Mouse (Mus musculus): ENCODE data around the gene Scrg1. TPM values are rescaled to one million over a fixed set of nuclear protein-coding genes. Genes with fewer than 3 reads are reported as not detected.
A peak's percentile ranks its signal among the peaks of the same experiment; 100 is the strongest.

Gene Scrg1
- total and polyA plus RNA-seq, 3 experiments: not detected

GRCm38 (mm10) chr8:57486491-57487440, 31.0 kb downstream of the Scrg1 start:
- Histone ChIP-seq H3K27ac (ENCODE audit: control insufficient read depth, low read depth, low read length) (peak overlapping the region; percentile 83), H3K9ac (ENCODE audit: control insufficient read depth, low read depth, low read length, poor library complexity, severe bottlenecking) (peak overlapping the region; percentile 79), H3K9me3 (replicated peaks; ENCODE audit: insufficient read depth, low read length) (no peaks in the 10 kb centered on the region), H3K79me2 (ENCODE audit: control insufficient read depth, insufficient read depth, low read length, poor library complexity) (peaks cover 17% of the 10 kb centered on the region), H3K27me3 (ENCODE audit: control insufficient read depth in 1 of 2, insufficient read depth in 2 of 2, low read length in 2 of 2) (no peaks in the 10 kb centered on the region), H3K4me3 (ENCODE audit: control insufficient read depth in 1 of 2, insufficient read depth in 1 of 2, low read depth in 2 of 2, low read length in 2 of 2) (peak overlapping the region; percentile 82 to 96), H3K4me1 (ENCODE audit: control insufficient read depth in 1 of 2, insufficient read depth in 2 of 2, low read length in 2 of 2) (peaks cover 9 to 14% of the 10 kb centered on the region in 2 experiments), H3K36me3 (ENCODE audit: control insufficient read depth in 1 of 2, insufficient read depth in 2 of 2, low read length in 2 of 2) (peaks cover 2 to 15% of the 10 kb centered on the region in 2 experiments)
- peak; percentile 68 for DNase-seq (ENCODE audit: low read depth, low spot score)
- TF ChIP-seq MAFK (IDR thresholded peaks at IDR 0.05; ENCODE audit: borderline replicate concordance, low read depth, low read length) (no peak), UBTF (IDR thresholded peaks at IDR 0.05; ENCODE audit: borderline replicate concordance, insufficient read depth, low read depth, low read length) (0 out of 2 replicates have a peak, but pooled peaks have one; percentile 10)

- Histone ChIP-seq H3K27me3 (ENCODE audit: control insufficient read depth in 1 of 2, insufficient read depth in 2 of 2, low read length in 2 of 2) (no peaks in the 10 kb centered on the region), H3K9me3 (replicated peaks; ENCODE audit: insufficient read depth, low read length) (no peaks in the 10 kb centered on the region), H3K36me3 (ENCODE audit: control insufficient read depth in 1 of 2, insufficient read depth in 2 of 2, low read length in 2 of 2) (peaks cover 0 to 22% of the 10 kb centered on the region in 2 experiments), H3K79me2 (ENCODE audit: control insufficient read depth, insufficient read depth, low read length, poor library complexity) (peaks cover 17% of the 10 kb centered on the region), H3K4me3 (ENCODE audit: control insufficient read depth in 1 of 2, insufficient read depth in 1 of 2, low read depth in 2 of 2, low read length in 2 of 2) (peak within 1 kb of the TSS; percentile 82 to 96), H3K9ac (ENCODE audit: control insufficient read depth, low read depth, low read length, poor library complexity, severe bottlenecking) (peak within 1 kb of the TSS; percentile 79), H3K27ac (ENCODE audit: control insufficient read depth, low read depth, low read length) (peak within 1 kb of the TSS; percentile 83), H3K4me1 (ENCODE audit: control insufficient read depth in 1 of 2, insufficient read depth in 2 of 2, low read length in 2 of 2) (peaks cover 11 to 20% of the 10 kb centered on the region in 2 experiments)
- DNase-seq (ENCODE audit: low read depth, low spot score): peak; percentile 99
- TF ChIP-seq NRF1 (IDR thresholded peaks at IDR 0.05; ENCODE audit: insufficient read depth, low read depth, low read length, poor library complexity, severe bottlenecking): peak; percentile 69
- TF ChIP-seq MEF2A (IDR thresholded peaks at IDR 0.05; ENCODE audit: extremely low read depth, insufficient replicate concordance, low read depth, low read length, poor library complexity, severe bottlenecking): no peak
- TF ChIP-seq E2F4 (IDR thresholded peaks at IDR 0.05; ENCODE audit: borderline replicate concordance, low read depth, low read length): no peak
- no peak for TF ChIP-seq USF1 (IDR thresholded peaks at IDR 0.05; ENCODE audit: low read depth, low read length)
- no peak; the same call in 1 of the 2 replicates for TF ChIP-seq SMC3 (IDR thresholded peaks at IDR 0.05; ENCODE audit: low read depth, low read length)
- no peak for TF ChIP-seq RCOR1 (IDR thresholded peaks at IDR 0.05; ENCODE audit: low read depth, low read length)
- TF ChIP-seq ETS1 (IDR thresholded peaks at IDR 0.05; ENCODE audit: low read depth, low read length): no peak; the same call in 1 of the 2 replicates
- TF ChIP-seq KAT2A (conservative IDR thresholded peaks at IDR 0.05; ENCODE audit: low read depth, low read length): peak; percentile 75; the same call in 1 of the 2 replicates
- TF ChIP-seq ZKSCAN1 (IDR thresholded peaks at IDR 0.05; ENCODE audit: low read depth, low read length): 0 out of 2 replicates have a peak, but pooled peaks have one; percentile 27
- peak; percentile 79 for TF ChIP-seq SIN3A (IDR thresholded peaks at IDR 0.05; ENCODE audit: low read length)
- no peak for TF ChIP-seq BHLHE40 (IDR thresholded peaks at IDR 0.05; ENCODE audit: borderline replicate concordance, low read depth, low read length)
- TF ChIP-seq ZMIZ1 (IDR thresholded peaks at IDR 0.05; ENCODE audit: low read depth, low read length): no peak
- TF ChIP-seq MYB (IDR thresholded peaks at IDR 0.05; ENCODE audit: low read depth, low read length): 0 out of 2 replicates have a peak, but pooled peaks have one; percentile 37
- TF ChIP-seq ZC3H11A (IDR thresholded peaks at IDR 0.05; ENCODE audit: low read depth, low read length): no peak
- TF ChIP-seq ELF1 (IDR thresholded peaks at IDR 0.05; ENCODE audit: low read depth, low read length): 0 out of 2 replicates have a peak, but pooled peaks have one; percentile 39
- peak; percentile 55; the same call in 1 of the 2 replicates for TF ChIP-seq MYC (IDR thresholded peaks at IDR 0.05; ENCODE audit: low read depth, low read length)
- peak; percentile 60; the same call in 1 of the 2 replicates for TF ChIP-seq POLR2AphosphoS2 (IDR thresholded peaks at IDR 0.05; ENCODE audit: low read length)
- peak; percentile 49 to 74 for TF ChIP-seq POLR2A (IDR thresholded peaks at IDR 0.05; ENCODE audit: control insufficient read depth in 1 of 2, insufficient read depth in 1 of 2, low read depth in 1 of 2, low read length in 2 of 2, poor library complexity in 1 of 2)
- peak; percentile 99 for TF ChIP-seq ZNF384 (IDR thresholded peaks at IDR 0.05; ENCODE audit: low read depth, low read length)
- TF ChIP-seq USF2 (IDR thresholded peaks at IDR 0.05; ENCODE audit: borderline replicate concordance in 1 of 2, insufficient read depth in 1 of 2, low read depth in 1 of 2, low read length in 2 of 2): no peak
- no peak for TF ChIP-seq JUND (IDR thresholded peaks at IDR 0.05; ENCODE audit: low read depth, low read length)
- TF ChIP-seq MAFK (IDR thresholded peaks at IDR 0.05; ENCODE audit: borderline replicate concordance, low read depth, low read length): no peak
- TF ChIP-seq TBP (IDR thresholded peaks at IDR 0.05; ENCODE audit: low read depth, low read length): peak; percentile 43; the same call in 1 of the 2 replicates
- peak; percentile 66 for TF ChIP-seq MAX (IDR thresholded peaks at IDR 0.05; ENCODE audit: low read length)
- peak; percentile 97 for TF ChIP-seq HCFC1 (IDR thresholded peaks at IDR 0.05; ENCODE audit: low read depth, low read length)
Observed at GRCm38 (mm10) chr8:57487441-57488155, 31.9 kb downstream of the Scrg1 start, which contains the start of gene Sap30. Gene Sap30, minus strand, starts transcription at chr8:57487860.
